Mouse (Mus musculus): ENCODE results near the gene 1700049E17Rik2.
"Not testable (repeated sequence)": the region's sequence is repeated elsewhere in the genome, so short reads cannot be mapped to it uniquely, and the experiment has no call there.

The 1700049E17Rik2 gene

GRCm38 (mm10) chr14:41572911-41573310, at the start of gene 1700049E17Rik2:
Gene 1700049E17Rik2 (plus strand): TSS chr14:41573211.
- not testable (repeated sequence) for DNase-seq (ENCODE audit: low spot score)

GRCm38 (mm10) chr14:41524695-41525094, 48.3 kb upstream of the 1700049E17Rik2 start:
- not testable (repeated sequence) for DNase-seq (ENCODE audit: low spot score)

GRCm38 (mm10) chr14:41555483-41555882, 17.5 kb upstream of the 1700049E17Rik2 start, which contains the start of gene Gm7970:
Gene Gm7970 (minus strand): TSS chr14:41555583.
- DNase-seq (ENCODE audit: low spot score) = not testable (repeated sequence)

- DNase-seq (ENCODE audit: low spot score) = not testable (repeated sequence)
Measured at GRCm38 (mm10) chr14:41586346-41586745, 13.3 kb downstream of the 1700049E17Rik2 start.

- DNase-seq (ENCODE audit: low spot score) = not testable (repeated sequence)
Measured at GRCm38 (mm10) chr14:41600935-41601334, 27.9 kb downstream of the 1700049E17Rik2 start.

GRCm38 (mm10) chr14:41610690-41611089, 37.7 kb downstream of the 1700049E17Rik2 start:
- peak; percentile 8 for DNase-seq (ENCODE audit: low spot score)

- not testable (repeated sequence) for DNase-seq (ENCODE audit: low spot score)
Measured at GRCm38 (mm10) chr14:41622535-41622934, 49.5 kb downstream of the 1700049E17Rik2 start.

GRCm38 (mm10) chr14:41624512-41624911, 51.5 kb downstream of the 1700049E17Rik2 start, which contains the start of gene Gm3072:
Gene Gm3072 (minus strand): TSS chr14:41624612.
- not testable (repeated sequence) for DNase-seq (ENCODE audit: low spot score)

- not testable (repeated sequence) for DNase-seq (ENCODE audit: low spot score)
Measured at GRCm38 (mm10) chr14:41630144-41630543, 57.1 kb downstream of the 1700049E17Rik2 start.

All from left cerebral cortex, adult 11 months (tissue).